Mouse (Mus musculus) layer of hippocampus, postnatal 10 days (tissue): ENCODE measurements around the gene Bola2. TPM values are rescaled to one million over a fixed set of nuclear protein-coding genes. Genes with fewer than 3 reads are reported as not detected.

Source experiments
- total RNA-seq, 2 experiments: library from RNA; stranded (reverse); gene quantifications; 2 replicates each; pipeline ENCODE4 v1.2.3; 2021

Gene Bola2
- total RNA-seq, 2 experiments from 2014 or later = 114 to 137 TPM

Other genes starting within 250 kb of the Bola2 start
- gene Atp2a1, start 232.3 kb upstream of the Bola2 start, total RNA-seq = under 1 TPM; 0.09 to 0.58 TPM
- 10 to 100 TPM; 68.1 to 69.6 TPM for gene Sh2b1, start 220.0 kb upstream of the Bola2 start, total RNA-seq
- 100 to 1,000 TPM in 1 of 2 experiments, 10 to 100 TPM in 1; 88.2 to 106 TPM for gene Tufm, start 208.0 kb upstream of the Bola2 start, total RNA-seq
- gene Atxn2l, start 192.0 kb upstream of the Bola2 start, total RNA-seq = 100 to 1,000 TPM; 118 to 123 TPM
- 100 to 1,000 TPM; 199 to 200 TPM for gene Eif3c, start 129.0 kb upstream of the Bola2 start, total RNA-seq
- gene Apobr, start 110.5 kb upstream of the Bola2 start, total RNA-seq = under 1 TPM; 0.43 to 0.51 TPM
- gene Cln3, start 109.6 kb upstream of the Bola2 start, total RNA-seq = 10 to 100 TPM; 20.8 to 23.2 TPM
- gene Il27, start 100.5 kb upstream of the Bola2 start, total RNA-seq = not detected
- 1 to 10 TPM; 2.9 to 5.5 TPM for gene Nupr1, start 64.5 kb upstream of the Bola2 start, total RNA-seq
- 10 to 100 TPM; 27.1 to 36.3 TPM for gene Sgf29, start 46.1 kb upstream of the Bola2 start, total RNA-seq
- 1 to 10 TPM; 3.8 to 5.3 TPM for gene Sult1a1, start 19.0 kb upstream of the Bola2 start, total RNA-seq
- 10 to 100 TPM; 20.1 to 21.5 TPM for gene Slx1b, start 383 bp downstream of the Bola2 start, total RNA-seq
- gene Coro1a, start 12.4 kb downstream of the Bola2 start, total RNA-seq = 100 to 1,000 TPM; 145 to 151 TPM
- 100 to 1,000 TPM; 146 to 150 TPM for gene Mapk3, start 64.2 kb downstream of the Bola2 start, total RNA-seq
- 1 to 10 TPM; 2.7 to 3.0 TPM for gene Gdpd3, start 70.9 kb downstream of the Bola2 start, total RNA-seq
- 100 to 1,000 TPM; 150 to 152 TPM for gene Ypel3, start 81.6 kb downstream of the Bola2 start, total RNA-seq
- gene Tbx6, start 86.1 kb downstream of the Bola2 start, total RNA-seq = under 1 TPM; 0.62 to 0.69 TPM
- gene Ppp4c, start 97.1 kb downstream of the Bola2 start, total RNA-seq = 10 to 100 TPM; 56.2 to 64.6 TPM
- gene Fam57b, start 102.3 kb downstream of the Bola2 start, total RNA-seq = 100 to 1,000 TPM; 133 to 147 TPM
- not detected for gene 4930451I11Rik, start 136.2 kb downstream of the Bola2 start, total RNA-seq
- 10 to 100 TPM; 54.0 to 54.1 TPM for gene Doc2a, start 152.0 kb downstream of the Bola2 start, total RNA-seq
- 10 to 100 TPM; 38.8 to 40.9 TPM for gene Hirip3, start 166.6 kb downstream of the Bola2 start, total RNA-seq
- gene Ino80e, start 167.0 kb downstream of the Bola2 start, total RNA-seq = 10 to 100 TPM; 56.1 to 58.8 TPM
- gene Taok2, start 189.3 kb downstream of the Bola2 start, total RNA-seq = 100 to 1,000 TPM; 147 to 167 TPM
- 10 to 100 TPM; 23.6 to 28.3 TPM for gene Tmem219, start 227.5 kb downstream of the Bola2 start, total RNA-seq
- gene Kctd13, start 233.5 kb downstream of the Bola2 start, total RNA-seq = 100 to 1,000 TPM; 151 to 152 TPM